Mouse (Mus musculus): ENCODE results near the gene Maml3. TPM values are rescaled to one million over a fixed set of nuclear protein-coding genes. Genes with fewer than 3 reads are reported as not detected.

Gene Maml3
- polyA plus RNA-seq, 1 experiment from 2014 or later: 7.8 TPM

GRCm38 (mm10) chr3:52088458-52089341 lies 16.2 kb downstream of the Maml3 start:
- Histone ChIP-seq H3K27ac (peak overlapping the region; percentile 87), H3K4me3 (replicated peaks) (0 out of 2 replicates have a peak overlapping the region, but pooled peaks have one; percentile 5), H3K27me3 (no peaks in the 10 kb centered on the region), H3K36me3 (no peaks in the 10 kb centered on the region), H3K9me3 (replicated peaks) (no peaks in the 10 kb centered on the region), H3K4me2 (peak overlapping the region; percentile 47), H3K4me1 (peaks cover 62% of the 10 kb centered on the region), H3K9ac (0 out of 2 replicates have a peak overlapping the region, but pooled peaks have one; percentile 33)
- ATAC-seq (replicated peaks; ENCODE audit: low FRiP score): peak; percentile 82
- 9% methylated on average over 19 of the region's 19 CpGs for WGBS

- H3K4me3 ChIP-seq (replicated peaks): no peak overlapping the region
- H3K36me3 ChIP-seq: no peaks in the 10 kb centered on the region
- peaks cover 62% of the 10 kb centered on the region for H3K4me1 ChIP-seq
- WGBS: 68% methylated on average over 7 of the region's 7 CpGs
- H3K9me3 ChIP-seq (replicated peaks): no peaks in the 10 kb centered on the region
- no peaks in the 10 kb centered on the region for H3K27me3 ChIP-seq
- no peak overlapping the region for H3K4me2 ChIP-seq
- 0 out of 2 replicates have a peak overlapping the region, but pooled peaks have one; percentile 33 for H3K9ac ChIP-seq
- H3K27ac ChIP-seq: peak overlapping the region; percentile 87
- ATAC-seq (replicated peaks; ENCODE audit: low FRiP score): no peak; the same call in 1 of the 2 replicates
Measured at GRCm38 (mm10) chr3:52087636-52088280, 17.1 kb downstream of the Maml3 start.

GRCm38 (mm10) chr3:52078763-52079162 lies 26.1 kb downstream of the Maml3 start:
- 85% methylated on average over 2 of the region's 2 CpGs for WGBS
- Histone ChIP-seq H3K4me2 (no peak overlapping the region), H3K4me3 (replicated peaks) (no peak overlapping the region), H3K9me3 (replicated peaks) (no peaks in the 10 kb centered on the region), H3K27ac (no peak overlapping the region), H3K9ac (no peak overlapping the region), H3K36me3 (no peaks in the 10 kb centered on the region), H3K4me1 (peaks cover 4% of the 10 kb centered on the region; the same call in 1 of the 2 replicates), H3K27me3 (no peaks in the 10 kb centered on the region)
- no peak for ATAC-seq (replicated peaks; ENCODE audit: low FRiP score)

GRCm38 (mm10) chr3:52073959-52074358 lies 30.9 kb downstream of the Maml3 start:
- H3K4me1 ChIP-seq: peaks cover 25% of the 10 kb centered on the region
- H3K4me2 ChIP-seq: no peak overlapping the region
- H3K27ac ChIP-seq: no peak overlapping the region
- H3K9me3 ChIP-seq (replicated peaks): no peaks in the 10 kb centered on the region
- H3K4me3 ChIP-seq (replicated peaks): no peak overlapping the region
- no peak for ATAC-seq (replicated peaks; ENCODE audit: low FRiP score)
- WGBS: 86% methylated on average over 6 of the region's 6 CpGs
- H3K27me3 ChIP-seq: no peaks in the 10 kb centered on the region
- H3K36me3 ChIP-seq: no peaks in the 10 kb centered on the region
- H3K9ac ChIP-seq: no peak overlapping the region

GRCm38 (mm10) chr3:52071996-52072395 lies 32.9 kb downstream of the Maml3 start:
- H3K27me3 ChIP-seq: no peaks in the 10 kb centered on the region
- H3K27ac ChIP-seq: no peak overlapping the region
- no peaks in the 10 kb centered on the region for H3K36me3 ChIP-seq
- no peak for ATAC-seq (replicated peaks; ENCODE audit: low FRiP score)
- H3K4me2 ChIP-seq: no peak overlapping the region
- no peaks in the 10 kb centered on the region for H3K9me3 ChIP-seq (replicated peaks)
- H3K9ac ChIP-seq: no peak overlapping the region
- H3K4me1 ChIP-seq: peaks cover 25% of the 10 kb centered on the region
- WGBS: 64% methylated on average over 5 of the region's 5 CpGs
- no peak overlapping the region for H3K4me3 ChIP-seq (replicated peaks)

GRCm38 (mm10) chr3:52070163-52070478 lies 34.8 kb downstream of the Maml3 start:
- peak overlapping the region; percentile 53 for H3K9ac ChIP-seq
- H3K4me1 ChIP-seq: peaks cover 30% of the 10 kb centered on the region
- H3K9me3 ChIP-seq (replicated peaks): no peaks in the 10 kb centered on the region
- ATAC-seq (replicated peaks; ENCODE audit: low FRiP score): no peak; the same call in 1 of the 2 replicates
- WGBS: 4% methylated on average over 4 of the region's 4 CpGs
- peak overlapping the region; percentile 72 for H3K4me2 ChIP-seq
- H3K27me3 ChIP-seq: no peaks in the 10 kb centered on the region
- peak overlapping the region; percentile 81 for H3K27ac ChIP-seq
- no peaks in the 10 kb centered on the region for H3K36me3 ChIP-seq
- peak overlapping the region; percentile 43 for H3K4me3 ChIP-seq (replicated peaks)

- Histone ChIP-seq H3K9ac (peak overlapping the region; percentile 53), H3K4me2 (peak overlapping the region; percentile 72), H3K27ac (peak overlapping the region; percentile 81), H3K36me3 (no peaks in the 10 kb centered on the region), H3K4me1 (peaks cover 30% of the 10 kb centered on the region), H3K27me3 (no peaks in the 10 kb centered on the region), H3K4me3 (replicated peaks) (peak overlapping the region; percentile 43), H3K9me3 (replicated peaks) (no peaks in the 10 kb centered on the region)
- peak; percentile 77; the same call in 1 of the 2 replicates for ATAC-seq (replicated peaks; ENCODE audit: low FRiP score)
- WGBS: 9% methylated on average over 25 of the region's 25 CpGs
Measured at GRCm38 (mm10) chr3:52069304-52070162, 35.3 kb downstream of the Maml3 start.

GRCm38 (mm10) chr3:52068885-52069284 lies 36.0 kb downstream of the Maml3 start:
- Histone ChIP-seq H3K36me3 (no peaks in the 10 kb centered on the region), H3K4me1 (peaks cover 30% of the 10 kb centered on the region), H3K4me2 (peak overlapping the region; percentile 72), H3K9ac (no peak overlapping the region), H3K9me3 (replicated peaks) (no peaks in the 10 kb centered on the region), H3K27ac (no peak overlapping the region), H3K27me3 (no peaks in the 10 kb centered on the region), H3K4me3 (replicated peaks) (no peak overlapping the region)
- 76% methylated on average over 3 of the region's 3 CpGs for WGBS
- no peak for ATAC-seq (replicated peaks; ENCODE audit: low FRiP score)

GRCm38 (mm10) chr3:52067181-52067580 lies 37.7 kb downstream of the Maml3 start:
- Histone ChIP-seq H3K27ac (no peak overlapping the region), H3K4me2 (no peak overlapping the region), H3K4me3 (replicated peaks) (no peak overlapping the region), H3K9ac (no peak overlapping the region), H3K36me3 (no peaks in the 10 kb centered on the region), H3K27me3 (no peaks in the 10 kb centered on the region), H3K4me1 (peaks cover 40% of the 10 kb centered on the region), H3K9me3 (replicated peaks) (no peaks in the 10 kb centered on the region)
- ATAC-seq (replicated peaks; ENCODE audit: low FRiP score): no peak
- WGBS: 88% methylated on average over 6 of the region's 6 CpGs

- peaks cover 35% of the 10 kb centered on the region for H3K4me1 ChIP-seq
- H3K27ac ChIP-seq: no peak overlapping the region
- no peaks in the 10 kb centered on the region for H3K36me3 ChIP-seq
- ATAC-seq (replicated peaks; ENCODE audit: low FRiP score): no peak
- no peak overlapping the region for H3K9ac ChIP-seq
- no peak overlapping the region for H3K4me2 ChIP-seq
- 46% methylated on average over 3 of the region's 3 CpGs for WGBS
- H3K27me3 ChIP-seq: no peaks in the 10 kb centered on the region
- H3K9me3 ChIP-seq (replicated peaks): no peaks in the 10 kb centered on the region
- no peak overlapping the region for H3K4me3 ChIP-seq (replicated peaks)
Measured at GRCm38 (mm10) chr3:52066142-52066541, 38.7 kb downstream of the Maml3 start.

GRCm38 (mm10) chr3:52063261-52063655 lies 41.6 kb downstream of the Maml3 start:
- Histone ChIP-seq H3K36me3 (no peaks in the 10 kb centered on the region), H3K27me3 (no peaks in the 10 kb centered on the region), H3K9me3 (replicated peaks) (no peaks in the 10 kb centered on the region), H3K4me1 (peaks cover 28% of the 10 kb centered on the region), H3K4me2 (no peak overlapping the region), H3K4me3 (replicated peaks) (no peak overlapping the region), H3K27ac (no peak overlapping the region), H3K9ac (no peak overlapping the region)
- ATAC-seq (replicated peaks; ENCODE audit: low FRiP score): no peak
- WGBS: 63% methylated on average over 3 of the region's 3 CpGs
